Mouse (Mus musculus) MEL (cell line): ENCODE data around the gene Mob4. TPM values are rescaled to one million over a fixed set of nuclear protein-coding genes. Genes with fewer than 3 reads are reported as not detected.
A peak's percentile ranks its signal among the peaks of the same experiment; 100 is the strongest.

Experiments
- DNase-seq: peaks from one replicate; pipeline ENCODE4 v3.0.0; 2011; ENCODE audit warnings: low read depth, low spot score
- H3K27ac ChIP-seq: 2 replicates; pipeline ENCODE4 v1.5.1; 2012; ENCODE audit warnings: low read depth, mild to moderate bottlenecking, control low read depth, low read length, moderate library complexity; ENCODE audit not compliant: control insufficient read depth
- H3K27me3 ChIP-seq, 2 experiments: fragments of 150-350 bp in 1 of 2; sonication (generic) in 1 of 2; 2 replicates each; pipeline ENCODE4 v1.6.1; 2012; ENCODE audit warnings: low read length in 2 of 2, mild to moderate bottlenecking in 2 of 2, improper control_type of control experiment in 1 of 2, moderate library complexity in 1 of 2; ENCODE audit not compliant: insufficient read depth in 2 of 2, control insufficient read depth in 1 of 2
- H3K36me3 ChIP-seq, 2 experiments: 2 replicates each; pipeline ENCODE4 v1.6.1; 2012 to 2014; ENCODE audit warnings: low read length in 2 of 2, improper control_type of control experiment in 1 of 2, inconsistent platforms in 1 of 2, mild to moderate bottlenecking in 1 of 2; ENCODE audit not compliant: insufficient read depth in 2 of 2, control insufficient read depth in 1 of 2
- H3K4me1 ChIP-seq, 2 experiments: fragments of 150-350 bp in 1 of 2; sonication (generic) in 1 of 2; 2 replicates each; pipeline ENCODE4 v1.6.1; 2012; ENCODE audit warnings: low read length in 2 of 2, improper control_type of control experiment in 1 of 2, mild to moderate bottlenecking in 1 of 2; ENCODE audit not compliant: insufficient read depth in 2 of 2, control insufficient read depth in 1 of 2
- H3K4me3 ChIP-seq, 2 experiments: fragments of 150-350 bp in 1 of 2; sonication (generic) in 1 of 2; 2 replicates each; pipeline ENCODE4 v1.5.1; 2012; ENCODE audit warnings: low read depth in 2 of 2, low read length in 2 of 2, mild to moderate bottlenecking in 2 of 2, moderate library complexity in 2 of 2, control low read depth in 1 of 2, improper control_type of control experiment in 1 of 2; ENCODE audit not compliant: control insufficient read depth in 1 of 2, insufficient read depth in 1 of 2
- H3K79me2 ChIP-seq: 2 replicates; pipeline ENCODE4 v1.6.1; 2012; ENCODE audit warnings: mild to moderate bottlenecking, low read length, moderate library complexity; ENCODE audit not compliant: control insufficient read depth, poor library complexity, insufficient read depth
- H3K9ac ChIP-seq: 2 replicates; pipeline ENCODE4 v1.6.1; 2012; ENCODE audit warnings: low read depth, mild to moderate bottlenecking, control low read depth, low read length, moderate library complexity; ENCODE audit not compliant: control insufficient read depth, poor library complexity, severe bottlenecking
- H3K9me3 ChIP-seq: fragments of 150-350 bp; sonication (generic); replicated peaks from 2 replicates; pipeline ENCODE4 v1.6.1; 2012; ENCODE audit warnings: mild to moderate bottlenecking, low read length, improper control_type of control experiment, moderate library complexity; ENCODE audit not compliant: insufficient read depth
- BHLHE40 ChIP-seq: IDR thresholded peaks from 2 replicates; pipeline ENCODE4 v1.6.1; 2012; ENCODE audit warnings: low read depth, mild to moderate bottlenecking, inconsistent platforms, low read length, improper control_type of control experiment, borderline replicate concordance
- CHD2 ChIP-seq: IDR thresholded peaks from 2 replicates; pipeline ENCODE4 v1.6.1; 2011; ENCODE audit warnings: low read length, improper control_type of control experiment
- ETS1 ChIP-seq: IDR thresholded peaks from 2 replicates; pipeline ENCODE4 v1.6.1; 2012; ENCODE audit warnings: low read depth, mild to moderate bottlenecking, inconsistent platforms, low read length, improper control_type of control experiment, moderate library complexity
- GABPA ChIP-seq: IDR thresholded peaks from 2 replicates; pipeline ENCODE4 v1.6.1; 2012; ENCODE audit warnings: low read depth, mild to moderate bottlenecking, inconsistent platforms, low read length, improper control_type of control experiment, moderate library complexity
- KAT2A ChIP-seq: conservative IDR thresholded peaks from 2 replicates; pipeline ENCODE4 v1.6.1; 2012; ENCODE audit warnings: low read depth, low read length, improper control_type of control experiment, inconsistent platforms
- MAZ ChIP-seq: IDR thresholded peaks from 2 replicates; pipeline ENCODE4 v1.6.1; 2012; ENCODE audit warnings: low read depth, mild to moderate bottlenecking, inconsistent platforms, low read length, improper control_type of control experiment
- MYB ChIP-seq: IDR thresholded peaks from 2 replicates; pipeline ENCODE4 v1.6.1; 2011; ENCODE audit warnings: mild to moderate bottlenecking, low read depth, low read length, improper control_type of control experiment
- NELFE ChIP-seq: IDR thresholded peaks from 2 replicates; pipeline ENCODE4 v1.6.1; 2011; ENCODE audit warnings: low read depth, low read length, improper control_type of control experiment
- NRF1 ChIP-seq: IDR thresholded peaks from 2 replicates; pipeline ENCODE4 v1.6.1; 2014; ENCODE audit warnings: low read depth, mild to moderate bottlenecking, inconsistent platforms, low read length, improper control_type of control experiment, moderate library complexity; ENCODE audit not compliant: poor library complexity, insufficient read depth, severe bottlenecking
- POLR2AphosphoS5 ChIP-seq: IDR thresholded peaks from 2 replicates; pipeline ENCODE4 v1.6.1; 2012; ENCODE audit warnings: low read depth, borderline replicate concordance, mild to moderate bottlenecking, inconsistent platforms, low read length, moderate library complexity, mixed read lengths
- SIN3A ChIP-seq: IDR thresholded peaks from 2 replicates; pipeline ENCODE4 v1.6.1; 2012; ENCODE audit warnings: low read length, improper control_type of control experiment, inconsistent platforms
- TBP ChIP-seq: IDR thresholded peaks from 2 replicates; pipeline ENCODE4 v1.8.0; 2011; ENCODE audit warnings: low read depth, low read length, improper control_type of control experiment
- ZKSCAN1 ChIP-seq: IDR thresholded peaks from 2 replicates; pipeline ENCODE4 v1.6.1; 2012; ENCODE audit warnings: low read depth, mild to moderate bottlenecking, inconsistent platforms, low read length, improper control_type of control experiment, moderate library complexity
- ZMIZ1 ChIP-seq: IDR thresholded peaks from 2 replicates; pipeline ENCODE4 v1.6.1; 2012; ENCODE audit warnings: low read depth, mild to moderate bottlenecking, inconsistent platforms, low read length, improper control_type of control experiment, moderate library complexity
- polyA plus RNA-seq, 2 experiments: library from polyadenylated mRNA; stranded (reverse) in 1 of 2; unstranded in 1 of 2; fragments of >175 nt in 1 of 2; fragments of >200 nt in 1 of 2; gene quantifications; 2 replicates each; pipeline versions ENCODE4 v1.2.1 to v1.2.4; 2012; ENCODE audit warnings: low replicate concordance in 2 of 2, low read depth in 1 of 2; ENCODE audit not compliant: insufficient read length in 2 of 2, insufficient read depth in 1 of 2, missing spikeins in 1 of 2
- total RNA-seq: library from RNA; depleted of rRNA; stranded (reverse); fragments of 300-350 nt; gene quantifications from 2 replicates; pipeline ENCODE4 v1.2.3, GENCODE M21; 2012

Mob4 gene
- total and polyA plus RNA-seq, 3 experiments: 22.0 to 62.1 (median 26.6) TPM

GRCm38 (mm10) chr1:55196327-55197003 is 65.4 kb downstream of the Mob4 start:
- Histone ChIP-seq H3K4me3 (no peak overlapping the region), H3K79me2 (no peaks in the 10 kb centered on the region), H3K27me3 (no peaks in the 10 kb centered on the region), H3K36me3 (peaks cover 0 to 3% of the 10 kb centered on the region in 2 experiments; a peak in 2 of 4 replicates), H3K9me3 (no peaks in the 10 kb centered on the region), H3K9ac (no peak overlapping the region), H3K4me1 (no peaks in the 10 kb centered on the region), H3K27ac (no peak overlapping the region)
- no peak for DNase-seq
- no peak for TF ChIP-seq CHD2
- no peak for TF ChIP-seq MAZ
- TF ChIP-seq, all 39 proteins: peak for 0

GRCm38 (mm10) chr1:55198719-55199118 is 67.7 kb downstream of the Mob4 start:
- Histone ChIP-seq H3K36me3 (peaks cover 0 to 3% of the 10 kb centered on the region in 2 experiments; a peak in 2 of 4 replicates), H3K27ac (no peak overlapping the region), H3K4me1 (no peaks in the 10 kb centered on the region), H3K9me3 (no peaks in the 10 kb centered on the region), H3K79me2 (no peaks in the 10 kb centered on the region), H3K4me3 (no peak overlapping the region), H3K9ac (no peak overlapping the region)
- TF ChIP-seq NELFE (no peak), POLR2AphosphoS5 (no peak), BHLHE40 (no peak), ZMIZ1 (no peak), SIN3A (no peak), NRF1 (no peak), KAT2A (no peak), TBP (peak; percentile 79), GABPA (no peak), ZKSCAN1 (peak; percentile 70), ETS1 (no peak), MYB (no peak)
- TF ChIP-seq, all 39 proteins: peak for 2
- DNase-seq: peak; percentile 49
- H3K27me3 ChIP-seq: no peaks in the 10 kb centered on the region
